Mouse (Mus musculus) retina, postnatal 1 day (tissue): ENCODE measurements around the gene Psma6.
"Not testable (repeated sequence)": the region's sequence is repeated elsewhere in the genome, so short reads cannot be mapped to it uniquely, and the experiment has no call there.

Source experiments
- DNase-seq: peaks from one replicate; pipeline ENCODE4 v3.0.0-alpha.2; 2012

Psma6 gene

DNA sequence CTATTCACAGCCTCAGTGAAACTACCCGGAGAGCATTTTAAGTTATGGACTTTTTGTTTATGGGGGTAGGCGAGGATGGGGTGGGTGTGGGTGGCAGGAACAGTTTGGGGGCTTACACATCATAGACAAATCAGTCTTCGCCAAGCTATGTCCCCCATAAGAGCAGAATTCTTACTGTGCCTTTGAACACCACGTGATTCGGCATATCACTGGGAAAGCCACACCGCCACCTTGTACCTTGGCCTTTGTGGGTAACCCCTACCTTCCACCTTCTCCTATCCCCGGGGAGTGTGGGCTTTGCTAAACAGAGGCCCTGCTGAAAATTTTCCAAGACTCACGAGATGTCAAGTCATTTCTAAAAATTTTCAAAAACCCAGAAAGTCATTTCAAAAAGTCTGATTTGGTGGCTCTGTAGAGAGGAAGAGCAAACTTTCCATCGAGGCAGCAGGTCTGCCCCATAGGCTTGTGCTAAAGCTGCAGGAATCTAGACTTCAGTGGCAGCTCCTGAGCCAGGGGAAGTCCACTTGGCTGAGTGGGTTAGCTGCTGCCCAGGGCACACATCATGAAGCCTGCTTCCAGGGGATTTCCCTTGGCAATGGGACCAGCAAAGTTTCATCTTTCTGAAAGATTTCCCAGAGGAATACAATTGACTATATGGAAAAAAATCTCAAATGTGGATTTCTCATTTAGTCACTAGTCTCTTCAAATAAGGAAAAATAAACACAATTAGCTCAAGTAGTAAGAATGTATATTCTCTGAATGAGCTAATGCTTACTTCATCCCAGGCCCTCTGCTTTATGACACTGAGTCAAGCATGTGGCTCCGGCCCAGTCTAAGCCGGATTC, 8.9 kb downstream of the Psma6 start:
- no peak for DNase-seq

DNA sequence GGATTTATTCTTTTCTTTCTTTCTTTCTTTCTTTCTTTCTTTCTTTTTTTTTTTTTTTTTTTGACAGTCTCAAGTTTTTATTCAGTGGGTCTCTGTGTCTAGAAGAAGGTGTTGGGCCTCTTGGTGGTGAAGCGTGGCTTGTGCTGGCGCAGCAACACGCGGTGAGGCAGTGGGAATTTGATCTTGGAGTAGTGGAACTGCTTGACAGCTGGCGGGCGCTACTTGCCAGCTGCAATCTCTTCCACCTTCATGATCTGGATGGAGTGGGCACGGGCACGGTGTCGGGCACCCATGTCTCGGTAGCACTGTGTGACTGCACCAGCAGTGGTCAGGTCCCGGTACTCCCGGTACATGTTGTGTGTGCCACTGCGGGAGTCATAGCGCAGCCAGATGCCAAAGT, 11.6 kb downstream of the Psma6 start:
- DNase-seq, result not testable (repeated sequence)

DNA sequence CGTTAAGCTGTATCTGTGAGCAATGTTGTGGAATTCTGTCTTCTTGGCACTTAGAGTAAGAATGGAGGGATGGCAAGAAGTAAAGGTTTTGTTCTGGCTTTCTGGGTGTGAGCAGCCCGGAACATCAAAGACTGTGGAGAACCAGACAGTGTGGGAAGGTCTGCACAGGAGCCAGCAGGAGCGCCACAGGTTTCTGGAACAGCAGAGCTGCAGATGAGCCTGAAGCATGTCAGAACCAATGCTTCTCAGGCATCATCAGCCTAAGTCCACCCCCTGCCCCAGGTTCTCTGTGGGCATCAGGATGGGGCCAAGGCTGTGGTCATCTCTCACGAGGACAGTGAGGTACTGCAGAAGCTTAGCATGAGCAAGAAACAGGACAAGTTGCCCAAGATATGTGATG, 12.5 kb downstream of the Psma6 start:
- no peak for DNase-seq

DNA sequence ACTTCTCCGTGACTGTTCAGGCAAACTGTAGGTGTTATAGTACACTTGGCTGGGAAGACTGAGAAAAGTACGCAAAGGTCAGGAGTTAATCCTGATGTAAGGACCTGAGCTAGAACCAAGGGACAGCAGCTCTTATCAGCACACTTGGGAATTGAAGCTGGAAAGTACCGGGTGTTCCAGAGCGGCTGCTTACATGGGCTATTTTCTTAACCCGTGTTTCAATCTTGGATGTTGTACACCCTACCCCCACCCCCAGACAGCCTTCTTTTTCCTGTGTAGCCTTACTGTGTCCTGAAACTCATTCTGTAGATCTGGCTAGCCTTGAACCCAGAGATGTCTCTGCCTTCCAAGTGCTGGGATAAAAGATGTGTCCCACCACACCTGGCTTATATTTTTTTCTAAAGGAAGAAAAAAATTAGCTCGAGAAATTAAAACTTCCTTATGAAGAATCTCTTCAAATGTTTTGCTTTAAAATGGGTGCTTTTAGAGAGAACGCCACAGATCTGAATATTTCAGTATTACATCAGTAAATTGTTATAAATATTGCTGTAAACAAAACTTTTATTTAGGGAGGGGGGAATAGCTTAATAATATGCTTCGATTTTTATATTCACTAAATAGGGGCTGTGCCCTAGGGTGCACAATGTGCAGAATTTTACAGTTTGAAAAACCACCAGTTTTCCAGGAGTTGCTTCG, 13.7 kb downstream of the Psma6 start:
- DNase-seq, result no peak

DNA sequence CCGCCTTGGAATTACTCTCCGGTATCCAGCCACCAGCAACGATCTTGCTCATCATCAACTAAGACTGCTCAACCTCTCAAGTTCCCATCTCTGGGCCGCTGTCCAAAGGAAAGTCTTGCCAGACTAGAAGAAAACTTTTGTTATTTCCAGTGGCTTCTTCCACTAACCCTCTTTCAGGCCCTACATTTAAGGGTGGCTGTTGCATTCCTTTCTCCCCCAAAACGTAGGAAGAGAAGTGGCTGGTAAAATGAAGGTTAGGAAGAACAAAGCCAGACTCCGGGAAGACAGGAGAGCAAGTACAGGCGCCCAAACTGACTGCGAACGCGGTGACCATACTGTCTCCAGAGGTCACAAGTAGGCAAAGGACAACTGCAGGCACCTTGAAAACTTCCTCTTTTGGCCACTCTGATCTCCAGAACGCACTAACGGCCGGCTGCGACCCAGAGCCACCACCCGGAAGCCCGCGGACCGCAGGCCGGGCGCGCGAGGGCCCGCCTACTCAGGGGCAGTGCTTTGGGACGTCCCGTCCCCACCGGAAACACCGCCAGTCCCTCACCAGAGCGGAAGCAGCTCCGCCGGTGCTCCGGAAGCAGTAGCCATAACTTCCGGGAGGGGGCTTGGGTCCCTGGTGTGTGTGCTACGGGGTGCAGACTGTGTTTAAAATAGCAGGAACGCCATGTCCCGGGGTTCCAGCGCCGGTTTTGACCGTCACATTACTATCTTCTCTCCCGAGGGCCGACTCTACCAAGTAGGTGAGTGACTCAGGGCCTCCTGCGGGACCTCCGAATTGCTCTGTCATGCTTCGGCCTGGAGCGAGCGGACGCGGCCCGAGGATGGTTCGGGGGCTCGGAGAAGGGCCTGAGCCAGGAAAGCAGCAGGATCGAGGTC, 14.5 kb downstream of the Psma6 start:
- peak; percentile 97 for DNase-seq

DNA sequence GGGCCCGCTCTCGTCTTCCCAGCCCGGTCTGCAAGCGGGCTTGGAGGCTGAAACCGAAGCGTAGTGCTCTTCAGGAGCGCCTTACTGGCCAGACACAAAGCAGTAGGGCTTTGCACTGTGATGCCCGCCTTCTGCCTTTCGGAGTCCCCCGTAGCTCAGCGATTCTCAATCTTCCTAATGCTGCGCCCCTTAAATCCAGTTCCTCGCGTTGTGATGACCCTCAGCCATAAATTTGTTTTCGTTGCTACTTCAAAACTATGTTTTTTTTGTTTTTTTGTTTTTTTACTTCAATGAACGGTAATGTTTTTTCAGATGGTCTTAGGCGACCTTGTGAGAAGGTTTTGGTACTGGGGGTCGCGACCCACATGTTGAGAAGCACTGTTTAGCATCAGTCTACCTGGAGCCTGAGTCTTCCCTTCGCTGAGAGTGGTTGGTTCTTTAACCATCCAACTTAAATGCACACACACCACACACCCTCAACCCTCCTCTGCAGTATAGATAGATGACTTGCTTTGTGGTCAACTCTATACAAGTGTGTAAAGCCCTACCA, 15.2 kb downstream of the Psma6 start:
- no peak for DNase-seq

DNA sequence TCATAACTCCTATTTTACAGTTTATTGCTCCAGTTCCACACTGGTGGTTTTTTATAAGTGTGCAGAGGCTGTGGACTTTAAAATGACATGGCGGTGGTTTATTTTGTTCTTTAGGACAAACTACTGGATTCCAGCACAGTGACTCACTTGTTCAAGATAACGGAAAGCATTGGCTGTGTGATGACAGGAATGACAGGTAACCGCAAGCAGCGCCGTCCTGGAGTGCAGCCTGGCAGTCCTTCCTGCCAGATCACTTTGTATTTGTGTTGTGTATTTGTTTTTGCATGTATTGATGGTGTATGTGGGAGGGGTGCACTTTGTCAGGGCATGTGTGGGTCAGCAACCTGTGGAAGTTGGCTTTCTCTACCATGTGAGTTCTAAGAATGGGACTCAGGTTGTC, 23.9 kb downstream of the Psma6 start:
- no peak for DNase-seq

DNA sequence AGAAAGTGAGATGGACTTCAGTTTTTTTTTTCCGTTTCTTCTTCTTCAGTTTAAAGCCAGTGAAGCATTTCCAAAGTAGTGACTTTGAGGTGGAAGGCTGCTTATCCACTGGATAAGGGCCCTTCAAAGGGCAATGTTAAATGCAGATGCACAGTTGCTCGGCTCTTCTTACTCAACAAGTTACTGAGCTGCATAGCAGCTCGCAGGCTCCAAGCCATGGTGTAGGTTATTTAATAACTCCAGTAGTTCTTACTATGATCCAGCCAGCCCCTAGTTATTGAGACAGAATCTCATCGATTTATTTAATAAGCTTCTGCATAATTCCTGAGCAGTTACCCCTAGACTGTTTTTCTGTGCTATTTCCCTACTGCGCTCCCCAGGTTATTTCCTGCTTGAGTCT, 31.2 kb downstream of the Psma6 start:
- DNase-seq, result no peak

DNA sequence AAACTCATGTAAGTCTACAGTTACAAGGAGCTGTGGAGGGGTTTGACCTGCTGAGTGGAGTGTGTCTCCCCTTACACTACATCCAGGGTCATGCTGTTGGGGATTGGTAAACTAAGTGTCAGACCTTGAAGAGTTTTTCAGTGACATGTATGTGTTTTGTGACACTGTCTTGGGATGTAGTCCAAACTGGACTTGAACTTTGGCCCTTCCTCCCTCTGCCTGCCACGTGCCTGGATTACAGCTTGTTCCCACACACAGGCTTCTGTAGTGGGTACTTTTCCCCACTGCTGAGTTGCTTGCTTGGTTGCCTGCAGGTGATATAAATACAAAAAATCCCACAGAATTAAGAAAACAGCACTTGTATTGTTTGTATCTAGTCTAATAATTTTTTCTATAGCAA, 31.7 kb downstream of the Psma6 start:
- DNase-seq, result no peak

DNA sequence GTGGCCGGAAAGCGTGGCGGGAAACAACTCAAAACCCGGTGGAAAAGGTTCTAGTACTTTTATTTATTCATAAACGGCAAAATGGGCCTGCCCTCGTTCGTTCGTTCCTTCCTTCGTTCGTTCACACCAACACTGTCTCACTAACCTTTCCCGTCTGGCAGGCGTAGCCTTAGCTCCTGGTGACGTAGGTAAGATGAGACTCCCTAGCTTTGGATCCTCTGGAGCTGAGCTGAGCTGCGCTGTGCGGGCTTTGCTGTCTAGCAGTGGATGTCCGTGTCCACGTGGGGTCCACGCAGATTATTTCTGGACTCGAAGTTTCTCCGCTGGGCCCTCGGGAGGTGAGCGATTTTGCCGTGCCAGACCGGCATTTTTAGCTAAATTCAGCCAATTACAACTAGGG, 36.2 kb downstream of the Psma6 start:
- DNase-seq, result no peak

DNA sequence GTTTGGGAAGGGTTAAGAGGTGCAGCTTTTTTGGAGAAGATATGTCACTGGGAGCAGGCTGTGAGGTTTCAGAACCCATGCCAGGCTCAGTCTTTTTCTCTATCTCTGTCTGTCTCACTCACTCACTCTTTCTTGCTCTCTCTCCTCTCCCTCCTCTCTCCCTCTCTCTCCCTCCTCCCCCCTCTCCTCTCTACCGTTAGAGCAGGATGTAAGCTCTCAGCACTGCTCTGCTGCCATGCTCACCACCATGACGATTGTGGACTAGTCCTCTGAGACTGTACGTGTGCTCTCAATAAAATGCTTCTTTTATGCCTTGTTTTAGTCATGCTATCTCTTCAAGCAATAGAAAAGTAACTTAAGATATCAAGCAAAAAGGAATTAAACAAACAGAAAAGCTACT, 38.0 kb downstream of the Psma6 start:
- no peak for DNase-seq

DNA sequence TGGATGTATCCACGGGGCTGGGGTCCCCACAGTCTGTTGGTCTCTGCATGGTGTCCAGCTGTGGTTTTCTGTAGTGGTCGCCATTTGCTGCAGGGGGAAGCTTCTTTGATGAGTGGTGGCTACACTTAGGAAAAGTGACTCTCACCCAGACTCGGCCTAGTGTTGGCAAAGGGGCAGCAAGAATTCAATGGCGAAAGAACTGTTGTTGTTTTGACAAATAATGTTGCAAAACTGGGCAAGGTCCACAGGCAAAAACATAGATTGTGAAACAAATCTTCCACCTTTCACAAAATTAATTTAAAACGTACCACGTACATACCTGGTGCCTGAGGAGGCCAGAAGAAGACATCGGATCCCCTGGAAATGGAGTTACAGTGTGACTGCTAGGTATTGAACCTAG, 42.3 kb downstream of the Psma6 start:
- no peak for DNase-seq

DNA sequence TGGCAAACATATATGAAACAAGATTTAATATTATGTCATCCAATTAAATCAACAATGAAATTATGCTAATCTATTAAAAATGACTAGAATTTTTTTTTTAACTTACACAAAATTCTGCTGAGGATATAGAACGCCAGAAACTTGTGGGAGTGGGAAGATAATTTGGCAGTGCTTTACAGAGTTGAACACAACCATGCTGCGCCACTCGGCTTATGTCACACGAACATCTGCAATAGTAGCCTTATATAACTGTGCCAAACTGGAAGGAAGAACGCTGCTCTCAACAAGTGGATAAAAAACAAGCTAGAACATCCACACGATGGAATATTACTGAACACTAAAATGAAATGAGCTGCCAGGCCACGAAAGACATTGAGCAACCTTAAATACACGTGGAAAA, 45.2 kb downstream of the Psma6 start:
- no peak for DNase-seq

DNA sequence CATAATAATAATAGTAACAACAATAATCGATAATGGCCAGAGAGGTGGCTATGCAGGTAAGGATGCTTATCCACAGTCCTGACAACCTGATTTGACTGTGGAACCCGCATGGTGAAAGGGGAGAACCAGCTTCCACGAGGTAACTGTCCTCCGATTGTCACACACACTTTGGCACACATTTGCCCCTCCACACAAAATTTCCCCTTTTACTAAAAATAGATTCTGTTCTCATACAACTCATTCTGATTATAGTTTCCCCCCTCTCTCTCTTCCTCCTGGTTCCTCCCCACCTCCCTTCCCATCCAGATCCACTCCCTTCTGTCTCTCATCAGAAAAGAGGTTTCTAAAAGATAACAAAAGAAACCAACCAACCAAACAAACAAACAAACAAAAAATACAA, 45.9 kb downstream of the Psma6 start:
- no peak for DNase-seq

DNA sequence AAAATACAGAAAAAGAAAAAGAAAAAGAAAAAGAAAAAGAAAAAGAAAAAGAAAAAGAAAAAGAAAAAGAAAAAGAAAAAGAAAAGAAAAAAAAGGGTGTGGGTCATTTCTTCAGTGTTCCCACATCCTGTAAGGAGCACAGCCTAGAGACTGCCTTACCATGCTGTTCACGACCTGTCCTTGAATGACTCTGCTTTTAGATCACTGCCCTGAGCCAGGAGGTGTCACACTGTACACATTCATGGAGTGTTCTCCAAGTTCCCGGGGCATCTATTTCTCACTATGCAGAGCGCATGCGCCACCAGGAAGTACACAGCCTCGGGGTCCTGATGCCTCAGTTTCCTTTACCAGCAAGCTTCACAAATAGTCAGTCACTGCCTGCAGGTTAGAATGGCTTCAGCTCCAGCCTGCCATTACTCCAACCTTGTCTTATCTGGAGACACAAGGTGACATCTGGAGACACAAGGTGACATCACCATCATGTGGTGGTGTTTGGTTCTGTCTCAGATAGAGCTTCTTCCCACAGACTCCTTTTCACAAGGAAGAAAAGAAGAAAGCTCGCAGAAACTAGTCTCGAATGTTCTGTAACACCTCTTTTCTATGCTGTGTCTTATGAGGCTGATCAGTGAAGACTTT, 48.4 kb downstream of the Psma6 start:
- no peak for DNase-seq

DNA sequence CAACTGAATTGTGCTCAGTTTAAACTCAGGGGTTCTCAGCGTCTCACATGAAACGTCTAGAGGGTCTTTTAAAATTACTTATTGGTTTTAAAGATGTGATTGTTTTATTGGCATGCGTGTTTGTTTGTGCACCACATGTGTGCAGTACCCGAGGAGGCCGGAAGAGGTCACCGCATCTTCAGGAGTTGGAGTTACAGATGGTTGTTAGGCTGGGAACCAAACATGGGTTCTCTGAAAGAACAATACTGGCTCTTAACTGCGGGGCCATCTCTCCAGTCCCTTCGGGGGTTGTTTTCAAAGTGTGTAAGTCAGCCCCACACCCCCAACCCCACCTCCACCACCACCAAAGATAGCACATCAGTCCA, 48.9 kb downstream of the Psma6 start:
- DNase-seq, result no peak

DNA sequence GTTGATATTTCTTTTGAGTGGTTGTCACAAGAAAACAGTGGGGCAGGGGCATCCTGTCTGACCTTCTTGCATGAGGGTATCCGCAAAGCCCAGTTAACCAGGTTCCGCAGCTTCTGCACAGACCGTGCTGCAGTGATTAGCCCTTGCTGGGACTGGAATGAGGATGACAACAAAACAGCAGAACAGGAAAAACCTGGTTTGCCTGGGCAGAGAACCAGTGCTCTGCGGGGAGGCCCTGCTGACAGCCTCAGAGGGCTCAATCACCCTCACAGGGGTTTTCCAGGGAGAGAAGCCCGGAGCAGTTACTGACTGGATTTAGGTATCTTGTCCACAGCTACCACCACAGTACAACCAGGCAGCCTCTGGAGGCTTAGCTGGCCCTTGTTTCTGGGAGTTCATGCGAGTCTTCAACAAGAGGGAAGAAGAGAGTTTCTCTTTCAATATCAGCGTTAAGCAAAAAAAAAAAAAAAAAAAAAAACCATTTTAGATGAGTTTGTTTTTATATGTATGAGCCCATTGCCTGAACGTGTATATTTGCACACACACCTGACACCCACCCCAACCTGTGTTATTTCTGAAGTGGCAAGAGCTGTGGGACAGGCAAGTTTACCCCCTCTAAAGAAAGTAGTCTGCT, 49.9 kb downstream of the Psma6 start:
- DNase-seq, result no peak

DNA sequence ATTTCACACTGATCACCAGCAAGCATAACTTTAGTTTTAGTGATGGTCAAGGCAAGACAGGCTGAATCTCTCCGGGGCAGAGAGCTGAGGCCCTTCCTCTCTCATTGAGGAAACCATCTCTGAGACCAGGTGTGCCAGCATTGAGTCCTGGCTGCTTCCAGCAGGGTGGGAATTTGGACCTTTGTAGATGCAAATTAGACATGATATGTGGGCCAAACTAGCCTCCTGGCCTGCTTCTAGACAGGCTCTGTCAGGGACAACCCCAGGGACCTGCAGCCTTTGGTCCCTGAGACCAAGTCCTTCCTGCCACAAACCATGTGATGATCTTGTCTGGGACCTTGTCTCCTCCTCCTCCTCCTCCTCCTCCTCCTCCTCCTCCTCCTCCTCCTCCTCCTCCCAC, 51.1 kb downstream of the Psma6 start:
- DNase-seq, result no peak

DNA sequence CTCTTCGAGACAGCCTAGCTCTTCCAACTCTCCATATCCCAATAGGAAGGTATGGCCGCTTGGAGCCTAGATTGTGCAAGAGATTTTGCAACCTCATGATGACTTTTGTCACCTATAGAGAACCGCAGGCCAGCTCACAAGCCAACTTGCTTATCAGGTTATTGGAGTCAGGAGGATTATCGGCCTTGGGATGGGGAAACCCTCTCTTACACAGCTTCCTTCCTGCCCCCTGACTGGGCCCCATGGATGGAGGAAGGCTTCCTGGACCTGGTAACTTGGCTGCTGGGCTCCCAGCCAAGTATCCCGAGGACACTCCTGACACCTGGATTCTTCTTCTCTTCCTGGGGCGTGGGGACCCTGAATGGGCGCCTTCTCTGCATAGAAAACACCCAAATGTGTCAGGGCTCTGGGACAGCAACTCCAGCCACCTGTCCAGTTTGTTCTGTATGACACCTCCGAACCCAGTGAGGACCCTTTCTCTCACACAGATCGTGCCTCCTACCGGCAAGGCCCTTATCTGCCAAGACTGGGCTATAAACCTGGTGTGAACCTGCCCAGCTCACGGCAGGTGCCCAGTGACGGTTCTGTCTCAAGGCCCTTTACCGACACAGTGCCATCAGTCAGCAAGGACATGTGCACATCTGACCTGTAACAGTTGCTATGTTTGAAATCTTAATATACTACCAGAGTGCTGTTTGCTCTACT, 53.3 kb downstream of the Psma6 start:
- DNase-seq, result no peak

DNA sequence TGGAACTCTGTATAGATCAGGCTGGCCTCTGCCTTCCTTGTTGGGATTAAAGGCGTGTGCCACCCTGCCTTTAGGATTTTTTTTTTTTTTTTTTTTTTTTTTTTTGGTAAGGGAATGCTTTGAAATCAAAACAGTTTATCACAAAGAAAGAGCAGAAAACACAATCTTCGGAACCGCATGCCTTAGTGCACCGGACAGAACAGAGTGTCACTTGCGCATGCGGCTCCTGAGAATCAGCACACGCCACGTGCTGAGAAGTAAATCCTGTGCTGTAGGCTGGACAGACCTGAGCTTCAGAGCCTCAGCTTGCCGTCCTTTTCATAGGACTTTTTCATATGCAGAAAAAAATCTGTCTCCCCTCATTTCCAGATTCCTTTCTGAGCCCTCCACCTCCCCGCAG, 54.0 kb downstream of the Psma6 start:
- DNase-seq, result no peak

DNA sequence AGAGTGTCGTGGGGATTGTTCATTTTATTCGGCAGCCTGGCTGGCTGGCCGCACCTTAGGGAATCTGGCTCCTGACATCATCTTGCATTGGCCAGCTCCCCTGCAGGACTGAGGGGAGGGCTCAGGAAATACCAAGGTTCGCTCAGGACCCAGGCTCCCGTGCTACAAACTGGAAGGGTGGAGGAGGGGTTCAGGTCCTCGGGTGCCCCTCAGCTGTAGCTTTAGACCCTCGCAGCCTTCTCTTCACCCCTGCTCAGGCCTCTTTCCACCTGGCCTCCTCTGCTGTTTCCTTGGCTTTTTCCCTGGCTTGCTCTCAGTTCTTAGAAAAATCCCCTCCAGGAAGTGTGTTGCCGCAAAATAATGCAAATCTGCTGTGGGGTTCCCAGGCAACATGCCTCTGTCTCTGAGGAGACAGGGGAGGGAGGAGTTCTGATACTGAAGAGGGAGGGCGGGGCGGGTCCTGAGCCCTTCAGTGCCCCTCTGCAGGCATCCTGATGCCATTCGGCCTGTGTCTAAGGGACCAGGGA, 54.7 kb downstream of the Psma6 start:
- DNase-seq, result peak; percentile 46
